ENCODE assay signal across 10 mouse cellular contexts in genomic region chr7:115453713-115454073, GRCm38 (mm10).
DNase-seq lines count a peak whose midpoint lies in the region; ATAC-seq and TF ChIP-seq lines count a peak whose summit lies in the region.
"Had no signal": no experiment of that assay in that cellular context is flagged by ENCODE, and none has a peak within 500 bp of the region (broad histone marks: within the 10 kb centered on the region; RNA-seq: fewer than 3 reads in every experiment).

No protein-coding gene starts in this region.

- WGBS in heart, embryonic 15.5 days, result 61% methylated on average over 7 of the region's 7 CpGs
- WGBS in midbrain, embryonic 12.5 days, result 50% methylated on average over 7 of the region's 7 CpGs
- WGBS in midbrain, postnatal 0 days, result 64% methylated on average over 7 of the region's 7 CpGs
- WGBS in hindbrain, embryonic 15.5 days, result 54% methylated on average over 7 of the region's 7 CpGs
- WGBS in neural tube, embryonic 15.5 days, result 61% methylated on average over 7 of the region's 7 CpGs

- H3K9ac ChIP-seq in heart, embryonic 15.5 days, result 0 out of 2 replicates have a peak overlapping the region, but pooled peaks have one; percentile 2
- H3K9ac ChIP-seq in midbrain, embryonic 12.5 days (replicated peaks), result 0 out of 2 replicates have a peak overlapping the region, but pooled peaks have one; percentile 17
- H3K9ac ChIP-seq in midbrain, postnatal 0 days (replicated peaks; ENCODE audit: low read length, poor library complexity, severe bottlenecking), result no peak overlapping the region
- no peak overlapping the region for H3K9ac ChIP-seq in hindbrain, embryonic 15.5 days
- H3K9ac ChIP-seq in neural tube, embryonic 15.5 days (replicated peaks), result no peak overlapping the region

- peak overlapping the region; percentile 35 for H3K4me2 ChIP-seq in heart, embryonic 15.5 days
- peak overlapping the region; percentile 34 for H3K4me2 ChIP-seq in midbrain, embryonic 12.5 days (replicated peaks)
- no peak overlapping the region for H3K4me2 ChIP-seq in midbrain, postnatal 0 days (ENCODE audit: low read depth, low read length, poor library complexity, severe bottlenecking)
- peak overlapping the region; percentile 23 for H3K4me2 ChIP-seq in hindbrain, embryonic 15.5 days
- peak overlapping the region; percentile 32; the same call in 1 of the 2 replicates for H3K4me2 ChIP-seq in neural tube, embryonic 15.5 days

- H3K4me1 ChIP-seq in heart, embryonic 15.5 days (replicated peaks), result peaks cover 12% of the 10 kb centered on the region
- H3K4me1 ChIP-seq in midbrain, embryonic 12.5 days, result peaks cover 12% of the 10 kb centered on the region; the same call in 1 of the 2 replicates
- H3K4me1 ChIP-seq in midbrain, postnatal 0 days (ENCODE audit: insufficient read depth, low read length), result no peaks in the 10 kb centered on the region
- peaks cover 4% of the 10 kb centered on the region; the same call in 1 of the 2 replicates for H3K4me1 ChIP-seq in hindbrain, embryonic 15.5 days (replicated peaks)
- peaks cover 10% of the 10 kb centered on the region for H3K4me1 ChIP-seq in neural tube, embryonic 15.5 days

- no peaks in the 10 kb centered on the region for H3K36me3 ChIP-seq in heart, embryonic 15.5 days
- no peaks in the 10 kb centered on the region for H3K36me3 ChIP-seq in midbrain, embryonic 12.5 days
- H3K36me3 ChIP-seq in midbrain, postnatal 0 days (ENCODE audit: insufficient read depth, low read length), result no peaks in the 10 kb centered on the region
- no peaks in the 10 kb centered on the region for H3K36me3 ChIP-seq in hindbrain, embryonic 15.5 days
- no peaks in the 10 kb centered on the region for H3K36me3 ChIP-seq in neural tube, embryonic 15.5 days

- no peak; the same call in 1 of the 2 replicates for ATAC-seq in heart, embryonic 15.5 days (replicated peaks; ENCODE audit: insufficient number of reproducible peaks, insufficient read depth, low FRiP score, low read depth)
- ATAC-seq in midbrain, embryonic 12.5 days (ENCODE audit: low FRiP score, low read depth), result no peak
- no peak for ATAC-seq in midbrain, postnatal 0 days (ENCODE audit: low FRiP score)
- no peak for ATAC-seq in hindbrain, embryonic 15.5 days (ENCODE audit: low FRiP score, low read depth)
- no peak for ATAC-seq in neural tube, embryonic 15.5 days (ENCODE audit: low FRiP score)
- ATAC-seq: activated CD4-positive, CD25-positive, alpha-beta regulatory T cell, adult 4 months; CD4-positive, CD25-positive, alpha-beta regulatory T cell, adult 4 months had no signal

- intact Hi-C loops in left cerebral cortex, postnatal 10 days (cut with DNase I), result loop anchor here (10.0 kb wide), 2 partner anchors 569 to 581 kb away; partner anchors contain the start of genes 1110004F10Rik and Sox6

- TF ChIP-seq CTCF in midbrain, postnatal 0 days (IDR thresholded peaks at IDR 0.05), result no peak

- 0 out of 2 replicates have a peak overlapping the region, but pooled peaks have one; percentile 15 for H3K4me3 ChIP-seq in heart, embryonic 15.5 days
- peak overlapping the region; percentile 17; the same call in 1 of the 2 replicates for H3K4me3 ChIP-seq in midbrain, embryonic 12.5 days
- H3K4me3 ChIP-seq in midbrain, postnatal 0 days (ENCODE audit: low read depth, low read length), result no peak overlapping the region
- H3K4me3 ChIP-seq in hindbrain, embryonic 15.5 days, result no peak overlapping the region
- no peak overlapping the region for H3K4me3 ChIP-seq in neural tube, embryonic 15.5 days (replicated peaks)

- H3K9me3 ChIP-seq in heart, embryonic 15.5 days (replicated peaks), result no peaks in the 10 kb centered on the region
- no peaks in the 10 kb centered on the region for H3K9me3 ChIP-seq in midbrain, embryonic 12.5 days
- no peaks in the 10 kb centered on the region for H3K9me3 ChIP-seq in midbrain, postnatal 0 days (ENCODE audit: low read length)
- H3K9me3 ChIP-seq in hindbrain, embryonic 15.5 days, result no peaks in the 10 kb centered on the region
- no peaks in the 10 kb centered on the region for H3K9me3 ChIP-seq in neural tube, embryonic 15.5 days (replicated peaks)

- no peak overlapping the region for H3K27ac ChIP-seq in heart, embryonic 15.5 days
- no peak overlapping the region for H3K27ac ChIP-seq in midbrain, embryonic 12.5 days (replicated peaks)
- no peak overlapping the region for H3K27ac ChIP-seq in midbrain, postnatal 0 days (ENCODE audit: low read depth, low read length)
- H3K27ac ChIP-seq in hindbrain, embryonic 15.5 days (replicated peaks), result no peak overlapping the region
- H3K27ac ChIP-seq in neural tube, embryonic 15.5 days (replicated peaks), result no peak overlapping the region

- no peak for DNase-seq in heart, adult 9 months (ENCODE audit: low spot score in 2 of 2)
- DNase-seq in midbrain, postnatal 0 days (ENCODE audit: low spot score), result no peak
- no peak for DNase-seq in left cerebral cortex, postnatal 10 days (ENCODE audit: extremely low spot score in 1 of 2, low spot score in 2 of 2)
- no peak for DNase-seq in kidney, adult 18-20 months

- no peaks in the 10 kb centered on the region for H3K27me3 ChIP-seq in heart, embryonic 15.5 days
- peaks cover 6% of the 10 kb centered on the region for H3K27me3 ChIP-seq in midbrain, embryonic 12.5 days
- no peaks in the 10 kb centered on the region for H3K27me3 ChIP-seq in midbrain, postnatal 0 days (ENCODE audit: insufficient read depth, low read length)
- no peaks in the 10 kb centered on the region for H3K27me3 ChIP-seq in hindbrain, embryonic 15.5 days
- 0 out of 2 replicates have a peak, but pooled peaks cover 2% of the 10 kb centered on the region for H3K27me3 ChIP-seq in neural tube, embryonic 15.5 days (replicated peaks)

Comparison
In these comparisons a context has a peak if more than half of its experiments do, and no peak if none do; other contexts are left out.
1. H3K4me3 ChIP-seq: peak in heart, embryonic 15.5 days (single experiment) and midbrain, embryonic 12.5 days (single experiment); none in midbrain, postnatal 0 days (single experiment), hindbrain, embryonic 15.5 days (single experiment) and neural tube, embryonic 15.5 days (single experiment).
2. H3K9ac ChIP-seq: peak in heart, embryonic 15.5 days (single experiment) and midbrain, embryonic 12.5 days (single experiment); none in midbrain, postnatal 0 days (single experiment), hindbrain, embryonic 15.5 days (single experiment) and neural tube, embryonic 15.5 days (single experiment).